Mouse (Mus musculus): ENCODE data around the gene Ace. TPM values are rescaled to one million over a fixed set of nuclear protein-coding genes. Genes with fewer than 3 reads are reported as not detected.
A peak's percentile ranks its signal among the peaks of the same experiment; 100 is the strongest.

Gene Ace
- 3.1 and 4.3 TPM in 2 replicates for polyA plus RNA-seq (2015; fragmentation: Nextera tagmentation; extraction: Ambion mirVana)

GRCm38 (mm10) chr11:105967741-105968574 is at the start of gene Ace:
TSS of gene Ace (plus strand) at chr11:105967945.
- peak; percentile 47; the same call in 1 of the 2 replicates for ATAC-seq (replicated peaks; ENCODE audit: extremely low read depth, insufficient read depth, low FRiP score)
- Histone ChIP-seq H3K9me3 (replicated peaks; ENCODE audit: control insufficient read depth, low read length) (no peaks in the 10 kb centered on the region), H3K4me3 (ENCODE audit: low read length) (peak within 1 kb of the TSS; percentile 56), H3K9ac (ENCODE audit: low read length) (peak within 1 kb of the TSS; percentile 53), H3K36me3 (ENCODE audit: control insufficient read depth, insufficient read depth) (no peaks in the 10 kb centered on the region), H3K4me1 (ENCODE audit: control insufficient read depth, insufficient read depth, low read length) (peaks cover 7% of the 10 kb centered on the region; the same call in 1 of the 2 replicates), H3K27me3 (ENCODE audit: control insufficient read depth, insufficient read depth, low read length) (peaks cover 47% of the 10 kb centered on the region), H3K27ac (ENCODE audit: low read length) (no peak within 1 kb of the TSS), H3K4me2 (ENCODE audit: low read depth, low read length) (peak within 1 kb of the TSS; percentile 81)
- WGBS = 1% methylated on average over 73 of the region's 76 CpGs

GRCm38 (mm10) chr11:105920098-105920785 is 47.5 kb upstream of the Ace start:
- H3K27me3 ChIP-seq (ENCODE audit: control insufficient read depth, insufficient read depth, low read length) = no peaks in the 10 kb centered on the region
- WGBS = 76% methylated on average over 3 of the region's 3 CpGs
- no peak overlapping the region for H3K4me2 ChIP-seq (ENCODE audit: low read depth, low read length)
- H3K27ac ChIP-seq (ENCODE audit: low read length) = no peak overlapping the region
- H3K4me3 ChIP-seq (ENCODE audit: low read length) = no peak overlapping the region
- H3K36me3 ChIP-seq (ENCODE audit: control insufficient read depth, insufficient read depth) = peaks cover 14% of the 10 kb centered on the region
- H3K9me3 ChIP-seq (replicated peaks; ENCODE audit: control insufficient read depth, low read length) = no peaks in the 10 kb centered on the region
- no peak overlapping the region for H3K9ac ChIP-seq (ENCODE audit: low read length)
- no peak for ATAC-seq (replicated peaks; ENCODE audit: extremely low read depth, insufficient read depth, low FRiP score)
- no peaks in the 10 kb centered on the region for H3K4me1 ChIP-seq (ENCODE audit: control insufficient read depth, insufficient read depth, low read length)

- Histone ChIP-seq H3K4me2 (ENCODE audit: low read depth, low read length) (no peak overlapping the region), H3K9me3 (replicated peaks; ENCODE audit: control insufficient read depth, low read length) (no peaks in the 10 kb centered on the region), H3K27ac (ENCODE audit: low read length) (no peak overlapping the region), H3K4me1 (ENCODE audit: control insufficient read depth, insufficient read depth, low read length) (no peaks in the 10 kb centered on the region), H3K27me3 (ENCODE audit: control insufficient read depth, insufficient read depth, low read length) (no peaks in the 10 kb centered on the region), H3K9ac (ENCODE audit: low read length) (no peak overlapping the region), H3K4me3 (ENCODE audit: low read length) (no peak overlapping the region), H3K36me3 (ENCODE audit: control insufficient read depth, insufficient read depth) (peaks cover 14% of the 10 kb centered on the region)
- WGBS = 84% methylated on average over 2 of the region's 2 CpGs
- ATAC-seq (replicated peaks; ENCODE audit: extremely low read depth, insufficient read depth, low FRiP score) = no peak
Observed at GRCm38 (mm10) chr11:105920836-105921235, 46.9 kb upstream of the Ace start.

- H3K27me3 ChIP-seq (ENCODE audit: control insufficient read depth, insufficient read depth, low read length) = no peaks in the 10 kb centered on the region
- no peak overlapping the region for H3K27ac ChIP-seq (ENCODE audit: low read length)
- ATAC-seq (replicated peaks; ENCODE audit: extremely low read depth, insufficient read depth, low FRiP score) = no peak
- H3K36me3 ChIP-seq (ENCODE audit: control insufficient read depth, insufficient read depth) = peaks cover 11% of the 10 kb centered on the region
- H3K4me1 ChIP-seq (ENCODE audit: control insufficient read depth, insufficient read depth, low read length) = no peaks in the 10 kb centered on the region
- H3K9ac ChIP-seq (ENCODE audit: low read length) = no peak overlapping the region
- H3K4me3 ChIP-seq (ENCODE audit: low read length) = no peak overlapping the region
- WGBS = 78% methylated on average over 5 of the region's 5 CpGs
- no peaks in the 10 kb centered on the region for H3K9me3 ChIP-seq (replicated peaks; ENCODE audit: control insufficient read depth, low read length)
- no peak overlapping the region for H3K4me2 ChIP-seq (ENCODE audit: low read depth, low read length)
Observed at GRCm38 (mm10) chr11:105921275-105921674, 46.5 kb upstream of the Ace start.

GRCm38 (mm10) chr11:105922769-105923663 is 44.7 kb upstream of the Ace start:
- 87% methylated on average over 20 of the region's 20 CpGs for WGBS
- Histone ChIP-seq H3K27ac (ENCODE audit: low read length) (no peak overlapping the region), H3K27me3 (ENCODE audit: control insufficient read depth, insufficient read depth, low read length) (no peaks in the 10 kb centered on the region), H3K9ac (ENCODE audit: low read length) (no peak overlapping the region), H3K4me2 (ENCODE audit: low read depth, low read length) (no peak overlapping the region), H3K9me3 (replicated peaks; ENCODE audit: control insufficient read depth, low read length) (no peaks in the 10 kb centered on the region), H3K36me3 (ENCODE audit: control insufficient read depth, insufficient read depth) (peaks cover 10% of the 10 kb centered on the region), H3K4me1 (ENCODE audit: control insufficient read depth, insufficient read depth, low read length) (no peaks in the 10 kb centered on the region), H3K4me3 (ENCODE audit: low read length) (no peak overlapping the region)
- ATAC-seq (replicated peaks; ENCODE audit: extremely low read depth, insufficient read depth, low FRiP score) = no peak

- ATAC-seq (replicated peaks; ENCODE audit: extremely low read depth, insufficient read depth, low FRiP score) = peak; percentile 67
- Histone ChIP-seq H3K36me3 (ENCODE audit: control insufficient read depth, insufficient read depth) (peaks cover 7% of the 10 kb centered on the region; the same call in 1 of the 2 replicates), H3K4me2 (ENCODE audit: low read depth, low read length) (no peak overlapping the region), H3K27me3 (ENCODE audit: control insufficient read depth, insufficient read depth, low read length) (no peaks in the 10 kb centered on the region), H3K27ac (ENCODE audit: low read length) (no peak overlapping the region), H3K4me1 (ENCODE audit: control insufficient read depth, insufficient read depth, low read length) (no peaks in the 10 kb centered on the region), H3K4me3 (ENCODE audit: low read length) (no peak overlapping the region), H3K9ac (ENCODE audit: low read length) (no peak overlapping the region), H3K9me3 (replicated peaks; ENCODE audit: control insufficient read depth, low read length) (no peaks in the 10 kb centered on the region)
- WGBS = 63% methylated on average over 14 of the region's 14 CpGs
Observed at GRCm38 (mm10) chr11:105927065-105928030, 40.4 kb upstream of the Ace start.

GRCm38 (mm10) chr11:105928171-105928570 is 39.6 kb upstream of the Ace start:
- H3K4me2 ChIP-seq (ENCODE audit: low read depth, low read length) = no peak overlapping the region
- no peak overlapping the region for H3K4me3 ChIP-seq (ENCODE audit: low read length)
- no peak overlapping the region for H3K27ac ChIP-seq (ENCODE audit: low read length)
- H3K36me3 ChIP-seq (ENCODE audit: control insufficient read depth, insufficient read depth) = peaks cover 3% of the 10 kb centered on the region; the same call in 1 of the 2 replicates
- H3K9ac ChIP-seq (ENCODE audit: low read length) = no peak overlapping the region
- no peak for ATAC-seq (replicated peaks; ENCODE audit: extremely low read depth, insufficient read depth, low FRiP score)
- H3K27me3 ChIP-seq (ENCODE audit: control insufficient read depth, insufficient read depth, low read length) = no peaks in the 10 kb centered on the region
- 69% methylated on average over 5 of the region's 5 CpGs for WGBS
- no peaks in the 10 kb centered on the region for H3K9me3 ChIP-seq (replicated peaks; ENCODE audit: control insufficient read depth, low read length)
- no peaks in the 10 kb centered on the region for H3K4me1 ChIP-seq (ENCODE audit: control insufficient read depth, insufficient read depth, low read length)

- Histone ChIP-seq H3K9ac (ENCODE audit: low read length) (no peak overlapping the region), H3K4me3 (ENCODE audit: low read length) (no peak overlapping the region), H3K4me2 (ENCODE audit: low read depth, low read length) (no peak overlapping the region), H3K27ac (ENCODE audit: low read length) (no peak overlapping the region), H3K36me3 (ENCODE audit: control insufficient read depth, insufficient read depth) (no peaks in the 10 kb centered on the region), H3K27me3 (ENCODE audit: control insufficient read depth, insufficient read depth, low read length) (no peaks in the 10 kb centered on the region), H3K9me3 (replicated peaks; ENCODE audit: control insufficient read depth, low read length) (no peaks in the 10 kb centered on the region), H3K4me1 (ENCODE audit: control insufficient read depth, insufficient read depth, low read length) (no peaks in the 10 kb centered on the region)
- ATAC-seq (replicated peaks; ENCODE audit: extremely low read depth, insufficient read depth, low FRiP score) = no peak
- 82% methylated on average over 3 of the region's 3 CpGs for WGBS
Observed at GRCm38 (mm10) chr11:105931380-105931779, 36.4 kb upstream of the Ace start.

Data from heart, embryonic 16.5 days (tissue).